Mouse (Mus musculus) neural tube, embryonic 14.5 days (tissue): ENCODE measurements around the gene Gm9639. TPM values are rescaled to one million over a fixed set of nuclear protein-coding genes. Genes with fewer than 3 reads are reported as not detected.
A peak's percentile ranks its signal among the peaks of the same experiment; 100 is the strongest.
"Not testable (repeated sequence)": the region's sequence is repeated elsewhere in the genome, so short reads cannot be mapped to it uniquely, and the experiment has no call there.

Source experiments
- ATAC-seq: fragments of 200-750 bp; cut with Nextera tagmentation; 2 replicates; pipeline ENCODE4 v1.8.0; 2017; ENCODE audit warnings: low read depth, mild to moderate bottlenecking, moderate TSS enrichment, moderate library complexity
- H3K27ac ChIP-seq: fragments of 300-500 bp; sonication (generic); 2 replicates; pipeline ENCODE4 v1.5.1; 2014; ENCODE audit warnings: low read depth, mild to moderate bottlenecking, control low read depth, low read length, moderate library complexity, mixed read lengths
- H3K27me3 ChIP-seq: fragments of 300-500 bp; sonication (generic); 2 replicates; pipeline ENCODE4 v1.6.1; 2014; ENCODE audit warnings: low read length; ENCODE audit not compliant: control insufficient read depth, insufficient read depth
- H3K36me3 ChIP-seq: fragments of 300-500 bp; sonication (generic); 2 replicates; pipeline ENCODE4 v1.6.1; 2014; ENCODE audit warnings: low read length, mixed read lengths; ENCODE audit not compliant: control insufficient read depth, insufficient read depth
- H3K4me1 ChIP-seq: fragments of 300-500 bp; sonication (generic); 2 replicates; pipeline ENCODE4 v1.6.1; 2014; ENCODE audit warnings: low read length; ENCODE audit not compliant: control insufficient read depth, insufficient read depth
- H3K4me2 ChIP-seq: fragments of 300-500 bp; sonication (generic); 2 replicates; pipeline ENCODE4 v1.6.1; 2014; ENCODE audit warnings: mild to moderate bottlenecking, low read depth, low read length, control low read depth
- H3K4me3 ChIP-seq: fragments of 300-500 bp; sonication (generic); 2 replicates; pipeline ENCODE4 v1.5.1; 2014; ENCODE audit warnings: low read depth, low read length, control low read depth, mixed read lengths
- H3K9ac ChIP-seq: fragments of 300-500 bp; sonication (generic); replicated peaks from 2 replicates; pipeline ENCODE4 v1.6.1; 2014; ENCODE audit warnings: low read depth, mild to moderate bottlenecking, control low read depth, low read length, mixed read lengths
- H3K9me3 ChIP-seq: fragments of 300-500 bp; sonication (generic); 2 replicates; pipeline ENCODE4 v1.6.1; 2016; ENCODE audit warnings: low read length; ENCODE audit not compliant: control insufficient read depth
- WGBS: fragments of 180-500 bp; shearing (Covaris S2); extraction: QIAGEN DNeasy Blood & Tissue Kit; methylation state at CpG from one replicate; pipeline ENCODE4 v1.1.7; 2014; 5-methylcytosine and 5-hydroxymethylcytosine counted together
- polyA plus RNA-seq: library from polyadenylated mRNA; unstranded; fragments of >200 nt; fragmentation: Nextera tagmentation; extraction: Ambion mirVana; gene quantifications from 2 replicates; pipeline ENCODE4 v1.2.1, GENCODE M21; 2014

Gm9639 gene
- polyA plus RNA-seq, 1 experiment from 2014 or later: not detected

DNA sequence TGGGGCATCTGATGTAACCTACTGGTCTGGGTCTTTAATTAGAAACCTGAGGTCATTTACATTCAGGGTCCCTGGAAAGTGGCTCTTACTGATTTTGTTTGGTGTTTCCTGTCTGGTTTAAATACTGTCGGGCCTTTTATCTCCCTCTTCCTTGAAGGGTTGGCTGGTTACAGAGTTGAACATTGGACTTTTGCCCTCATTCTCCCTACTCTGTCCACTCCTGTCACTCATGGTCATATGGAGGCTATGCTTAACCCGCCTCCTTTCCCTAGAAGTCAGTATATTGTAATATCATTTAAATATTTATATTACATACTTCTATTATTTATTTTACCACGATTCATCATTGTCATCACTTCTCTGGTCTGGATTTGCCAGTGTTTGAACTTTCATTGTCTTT, 9.2 kb upstream of the Gm9639 start:
- no peaks in the 10 kb centered on the region for H3K27me3 ChIP-seq
- no peak overlapping the region for H3K4me3 ChIP-seq
- no peak for ATAC-seq
- H3K36me3 ChIP-seq: no peaks in the 10 kb centered on the region
- no peak overlapping the region for H3K4me2 ChIP-seq
- 87% methylated on average over 3 of the region's 3 CpGs for WGBS
- H3K4me1 ChIP-seq: no peaks in the 10 kb centered on the region
- no peaks in the 10 kb centered on the region for H3K9me3 ChIP-seq
- H3K9ac ChIP-seq: no peak overlapping the region
- no peak overlapping the region for H3K27ac ChIP-seq

DNA sequence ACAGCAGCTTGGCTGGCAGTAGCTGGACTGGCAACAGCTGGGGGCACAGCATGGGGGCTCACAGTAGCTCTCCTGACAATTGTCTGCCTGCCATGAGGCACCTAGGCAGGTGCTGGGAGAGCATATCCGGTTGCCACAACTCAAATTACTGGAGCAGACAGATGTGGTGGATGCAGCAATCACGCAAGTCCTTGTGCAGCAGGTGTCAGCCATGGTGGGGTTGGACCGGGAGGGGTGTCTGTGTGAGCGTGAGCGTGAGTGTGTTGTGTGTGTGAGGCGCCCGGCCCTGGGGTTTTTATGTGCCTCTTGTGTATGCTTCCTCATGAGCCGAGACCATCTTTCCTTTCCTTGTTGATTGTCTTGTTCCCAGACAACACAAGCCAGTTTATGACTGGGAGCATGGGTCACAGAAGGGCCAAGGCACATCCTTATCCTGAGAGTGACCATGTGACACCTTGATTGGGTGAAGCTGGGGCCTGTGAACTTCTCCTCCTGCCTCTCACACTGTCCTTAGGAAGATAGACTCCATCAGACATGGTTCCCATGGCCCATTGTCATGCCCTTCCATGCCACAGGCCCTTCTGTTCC, 4.1 kb upstream of the Gm9639 start, which contains the start of gene Gm19668:
TSS of gene Gm19668 (minus strand) at position 213 of the 588 bp plus-strand sequence.
- Histone ChIP-seq H3K27ac (no peak within 1 kb of the TSS), H3K4me3 (no peak within 1 kb of the TSS), H3K27me3 (no peaks in the 10 kb centered on the region), H3K9ac (no peak within 1 kb of the TSS), H3K4me1 (no peaks in the 10 kb centered on the region), H3K36me3 (no peaks in the 10 kb centered on the region), H3K4me2 (no peak within 1 kb of the TSS), H3K9me3 (no peaks in the 10 kb centered on the region)
- ATAC-seq: 0 out of 2 replicates have a peak, but pooled peaks have one; percentile 14
- WGBS: 34% methylated on average over 8 of the region's 8 CpGs

GRCm38 (mm10) chr10:77798164-77798920, 3.5 kb upstream of the Gm9639 start:
- WGBS: 33% methylated on average over 3 of the region's 3 CpGs
- not testable (repeated sequence) for H3K27ac ChIP-seq, H3K9me3 ChIP-seq, H3K4me1 ChIP-seq, H3K9ac ChIP-seq, H3K27me3 ChIP-seq, ATAC-seq, H3K36me3 ChIP-seq, H3K4me3 ChIP-seq, H3K4me2 ChIP-seq

GRCm38 (mm10) chr10:77797677-77798076, 2.8 kb upstream of the Gm9639 start:
- 16% methylated on average over 3 of the region's 3 CpGs for WGBS
- H3K4me2 ChIP-seq: no peak overlapping the region
- no peak overlapping the region for H3K9ac ChIP-seq
- no peak overlapping the region for H3K27ac ChIP-seq
- no peaks in the 10 kb centered on the region for H3K9me3 ChIP-seq
- H3K4me1 ChIP-seq: no peaks in the 10 kb centered on the region
- no peaks in the 10 kb centered on the region for H3K36me3 ChIP-seq
- no peak overlapping the region for H3K4me3 ChIP-seq
- no peaks in the 10 kb centered on the region for H3K27me3 ChIP-seq
- no peak for ATAC-seq

GRCm38 (mm10) chr10:77788621-77789020, 6.3 kb downstream of the Gm9639 start:
- no peak overlapping the region for H3K27ac ChIP-seq
- no peaks in the 10 kb centered on the region for H3K9me3 ChIP-seq
- no peak overlapping the region for H3K4me3 ChIP-seq
- ATAC-seq: no peak
- H3K4me1 ChIP-seq: no peaks in the 10 kb centered on the region
- no peak overlapping the region for H3K4me2 ChIP-seq
- H3K9ac ChIP-seq: no peak overlapping the region
- 83% methylated on average over 2 of the region's 2 CpGs for WGBS
- no peaks in the 10 kb centered on the region for H3K36me3 ChIP-seq
- no peaks in the 10 kb centered on the region for H3K27me3 ChIP-seq

DNA sequence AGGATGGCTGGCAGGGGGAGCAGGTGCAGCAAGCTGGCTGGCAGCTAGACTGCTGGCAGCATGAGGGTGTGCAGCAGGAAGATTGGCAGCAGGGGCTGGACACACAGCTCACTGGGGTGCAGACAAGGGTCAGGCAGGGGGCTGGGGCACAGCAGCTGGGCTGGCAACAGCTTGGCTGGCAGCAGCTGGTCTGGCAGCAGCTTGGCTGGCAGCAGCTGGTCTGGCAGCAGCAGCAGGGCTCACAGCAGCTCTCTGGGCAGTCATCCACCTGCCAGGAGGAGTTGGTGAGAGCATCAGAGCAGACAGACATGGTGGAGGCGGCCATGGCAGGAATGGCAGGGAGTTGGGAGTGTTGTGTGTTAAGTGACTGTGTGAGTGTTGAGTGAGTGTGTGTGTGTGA, 7.0 kb downstream of the Gm9639 start, which contains the start of gene Gm7137:
TSS of gene Gm7137 (minus strand) at position 325 of the 400 bp plus-strand sequence.
- not testable (repeated sequence) for H3K9ac ChIP-seq, H3K27ac ChIP-seq, ATAC-seq, H3K36me3 ChIP-seq, H3K4me3 ChIP-seq, H3K27me3 ChIP-seq, H3K9me3 ChIP-seq, H3K4me2 ChIP-seq, H3K4me1 ChIP-seq
- no CpG with 5 or more reads among the region's 1 CpGs for WGBS

- H3K27me3 ChIP-seq, H3K4me3 ChIP-seq, H3K4me1 ChIP-seq, H3K36me3 ChIP-seq, H3K9me3 ChIP-seq, H3K27ac ChIP-seq, H3K9ac ChIP-seq, ATAC-seq, H3K4me2 ChIP-seq: not testable (repeated sequence)
- 100% methylated on average over 1 of the region's 3 CpGs for WGBS
Observed at GRCm38 (mm10) chr10:77783396-77783795, 11.5 kb downstream of the Gm9639 start.

GRCm38 (mm10) chr10:77782442-77782841, 12.4 kb downstream of the Gm9639 start, which contains the start of gene Gm3250:
TSS of gene Gm3250 (minus strand) at chr10:77782542.
- not testable (repeated sequence) for H3K27me3 ChIP-seq, H3K4me2 ChIP-seq, H3K9ac ChIP-seq, ATAC-seq, H3K4me3 ChIP-seq, H3K27ac ChIP-seq, H3K4me1 ChIP-seq, H3K9me3 ChIP-seq, H3K36me3 ChIP-seq
- 40% methylated on average over 1 of the region's 1 CpGs for WGBS

DNA sequence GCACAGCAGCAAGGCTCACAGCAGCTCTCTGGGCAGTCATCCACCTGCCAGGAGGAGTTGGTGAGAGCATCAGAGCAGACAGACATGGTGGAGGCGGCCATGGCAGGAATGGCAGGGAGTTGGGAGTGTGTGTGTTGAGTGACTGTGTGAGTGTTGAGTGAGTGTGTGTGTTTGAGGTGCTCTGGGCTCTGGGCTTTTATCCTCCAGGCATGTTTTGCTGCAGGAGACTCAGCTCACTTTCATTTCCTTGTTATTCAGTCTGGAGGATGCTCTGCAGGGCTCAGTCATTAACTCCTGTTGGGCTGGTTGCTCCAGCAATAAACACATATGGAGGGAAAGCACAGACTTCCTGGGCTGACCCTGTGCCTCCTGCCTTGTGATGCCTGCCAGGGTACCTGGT, 18.0 kb downstream of the Gm9639 start, which contains the start of gene Gm7138:
TSS of gene Gm7138 (minus strand) at position 101 of the 400 bp plus-strand sequence.
- H3K4me3 ChIP-seq, H3K27me3 ChIP-seq, H3K9me3 ChIP-seq, H3K9ac ChIP-seq, H3K27ac ChIP-seq, H3K4me1 ChIP-seq, H3K36me3 ChIP-seq, H3K4me2 ChIP-seq, ATAC-seq: not testable (repeated sequence)
- whole genome bisulfite sequencing: 40% methylated on average over 1 of the region's 1 CpGs
